Mouse (Mus musculus) brain, embryonic 14.5 days (tissue): ENCODE results near the gene Tenm3. TPM values are rescaled to one million over a fixed set of nuclear protein-coding genes. Genes with fewer than 3 reads are reported as not detected.
A peak's percentile ranks its signal among the peaks of the same experiment; 100 is the strongest.

Experiments
- DNase-seq: peaks from one replicate; pipeline ENCODE4 v3.0.0-alpha.2; 2011; ENCODE audit warnings: low read depth
- CTCF ChIP-seq: fragments of 200-500 bp; IDR thresholded peaks from 2 replicates; pipeline ENCODE4 v1.5.1; 2012; ENCODE audit warnings: inconsistent platforms, mild to moderate bottlenecking, moderate library complexity, borderline replicate concordance; ENCODE audit not compliant: insufficient read depth, insufficient read length; ENCODE audit errors: extremely low read depth
- POLR2A ChIP-seq: fragments of 200-500 bp; IDR thresholded peaks from 2 replicates; pipeline ENCODE4 v1.6.1; 2012; ENCODE audit warnings: mild to moderate bottlenecking, inconsistent platforms, borderline replicate concordance; ENCODE audit not compliant: poor library complexity, insufficient read depth, insufficient read length, severe bottlenecking; ENCODE audit errors: extremely low read depth
- polyA plus RNA-seq: library from polyadenylated mRNA; depleted of rRNA; stranded (reverse); fragments of >200 nt; gene quantifications from 2 replicates; pipeline ENCODE4 v1.2.3, GENCODE M21; 2012

Gene Tenm3
- polyA plus RNA-seq, 1 experiment: 50.8 TPM

- DNase-seq: no peak
- TF ChIP-seq CTCF: no peak
- TF ChIP-seq POLR2A: no peak
Observed at GRCm38 (mm10) chr8:48517431-48517830, 326.3 kb downstream of the Tenm3 start.

- DNase-seq: no peak
- TF ChIP-seq POLR2A: no peak
- TF ChIP-seq CTCF: no peak
Observed at GRCm38 (mm10) chr8:48514230-48514629, 329.5 kb downstream of the Tenm3 start.

- DNase-seq: no peak
- TF ChIP-seq CTCF (no peak), POLR2A (no peak)
Observed at GRCm38 (mm10) chr8:48513801-48514200, 329.9 kb downstream of the Tenm3 start.

GRCm38 (mm10) chr8:48511546-48511945 is 332.2 kb downstream of the Tenm3 start:
- TF ChIP-seq POLR2A (no peak), CTCF (no peak)
- DNase-seq: peak; percentile 37

GRCm38 (mm10) chr8:48511137-48511536 is 332.6 kb downstream of the Tenm3 start:
- DNase-seq: peak; percentile 78
- TF ChIP-seq CTCF (no peak), POLR2A (no peak)

GRCm38 (mm10) chr8:48508641-48509599 is 334.8 kb downstream of the Tenm3 start:
- DNase-seq: peak; percentile 84

GRCm38 (mm10) chr8:48507719-48508501 is 335.8 kb downstream of the Tenm3 start:
- TF ChIP-seq CTCF (no peak), POLR2A (no peak)
- DNase-seq: peak; percentile 40

More at GRCm38 (mm10) chr8:48508641-48509599, 334.8 kb downstream of the Tenm3 start:
- no peak for TF ChIP-seq CTCF
- TF ChIP-seq POLR2A: no peak

- no peak for DNase-seq
- TF ChIP-seq CTCF (no peak), POLR2A (no peak)
Observed at GRCm38 (mm10) chr8:48492491-48492890, 351.3 kb downstream of the Tenm3 start.

- no peak for TF ChIP-seq CTCF
- TF ChIP-seq POLR2A: no peak
- no peak for DNase-seq
Observed at GRCm38 (mm10) chr8:48490635-48491165, 353.1 kb downstream of the Tenm3 start.

GRCm38 (mm10) chr8:48489936-48490634 is 353.7 kb downstream of the Tenm3 start:
- TF ChIP-seq CTCF (no peak), POLR2A (no peak)
- DNase-seq: peak; percentile 82
